Mouse (Mus musculus) macrophage (primary cell): ENCODE measurements around the gene Ccdc163. TPM values are rescaled to one million over a fixed set of nuclear protein-coding genes. Genes with fewer than 3 reads are reported as not detected.

Experiments
- H3K27ac ChIP-seq: fragments of 350-480 bp; formaldehyde crosslinking; 2 replicates; pipeline ENCODE4 v1.9.0; 2021
- H3K36me3 ChIP-seq: fragments of 350-480 bp; formaldehyde crosslinking; 2 replicates; pipeline ENCODE4 v1.9.0; 2021; ENCODE audit errors: inconsistent target
- H3K4me3 ChIP-seq: fragments of 350-480 bp; formaldehyde crosslinking; 2 replicates; pipeline ENCODE4 v1.9.0; 2021; ENCODE audit errors: inconsistent target
- H3K79me2 ChIP-seq: fragments of 350-480 bp; formaldehyde crosslinking; 2 replicates; pipeline ENCODE4 v1.9.0; 2021; ENCODE audit errors: inconsistent target
- WGBS: methylation state at CpG from one replicate; pipeline ENCODE4 v1.1.7; 2026; ENCODE audit warnings: inconsistent platforms; ENCODE audit not compliant: missing documents; 5-methylcytosine and 5-hydroxymethylcytosine counted together
- polyA plus RNA-seq: library from polyadenylated mRNA; stranded (reverse); fragments of 250-400 nt; gene quantifications from 3 replicates; pipeline ENCODE4 v1.2.4, GENCODE M21; 2018; ENCODE audit warnings: inconsistent platforms

The Ccdc163 gene
- polyA plus RNA-seq, 1 experiment from 2014 or later, result 10.8 TPM

- no peaks in the 10 kb centered on the region for H3K79me2 ChIP-seq
- WGBS, result 88% methylated on average over 5 of the region's 5 CpGs
- H3K36me3 ChIP-seq, result no peaks in the 10 kb centered on the region
- no peak overlapping the region for H3K27ac ChIP-seq
- H3K4me3 ChIP-seq, result no peak overlapping the region
These were observed 68.1 kb downstream of the Ccdc163 start for GRCm38 (mm10) chr4:116776391-116776790.

- WGBS, result 68% methylated on average over 3 of the region's 3 CpGs
- H3K4me3 ChIP-seq, result no peak overlapping the region
- no peaks in the 10 kb centered on the region for H3K79me2 ChIP-seq
- no peak overlapping the region for H3K27ac ChIP-seq
- no peaks in the 10 kb centered on the region for H3K36me3 ChIP-seq
These were observed 68.8 kb downstream of the Ccdc163 start for GRCm38 (mm10) chr4:116777079-116777478.

GRCm38 (mm10) chr4:116780541-116780940 is 72.2 kb downstream of the Ccdc163 start:
- Histone ChIP-seq H3K36me3 (no peaks in the 10 kb centered on the region), H3K4me3 (no peak overlapping the region), H3K79me2 (no peaks in the 10 kb centered on the region), H3K27ac (no peak overlapping the region)
- 94% methylated on average over 2 of the region's 2 CpGs for WGBS

GRCm38 (mm10) chr4:116781366-116781765 is 73.1 kb downstream of the Ccdc163 start:
- Histone ChIP-seq H3K36me3 (no peaks in the 10 kb centered on the region), H3K79me2 (no peaks in the 10 kb centered on the region), H3K27ac (no peak overlapping the region), H3K4me3 (no peak overlapping the region)
- 45% methylated on average over 2 of the region's 2 CpGs for WGBS

GRCm38 (mm10) chr4:116782171-116782570 is 73.9 kb downstream of the Ccdc163 start:
- Histone ChIP-seq H3K27ac (no peak overlapping the region), H3K36me3 (no peaks in the 10 kb centered on the region), H3K4me3 (no peak overlapping the region), H3K79me2 (no peaks in the 10 kb centered on the region)
- WGBS, result 96% methylated on average over 8 of the region's 8 CpGs

- Histone ChIP-seq H3K79me2 (no peaks in the 10 kb centered on the region), H3K4me3 (no peak overlapping the region), H3K27ac (no peak overlapping the region), H3K36me3 (no peaks in the 10 kb centered on the region)
- WGBS, result 100% methylated on average over 1 of the region's 1 CpGs
These were observed 78.3 kb downstream of the Ccdc163 start for GRCm38 (mm10) chr4:116786587-116786986.

GRCm38 (mm10) chr4:116787985-116788760 is 79.9 kb downstream of the Ccdc163 start:
- WGBS, result 1% methylated on average over 7 of the region's 7 CpGs
- peak overlapping the region; percentile 92 for H3K27ac ChIP-seq
- no peaks in the 10 kb centered on the region for H3K79me2 ChIP-seq
- H3K36me3 ChIP-seq, result no peaks in the 10 kb centered on the region
- no peak overlapping the region for H3K4me3 ChIP-seq

- no peaks in the 10 kb centered on the region for H3K36me3 ChIP-seq
- no peak overlapping the region for H3K4me3 ChIP-seq
- H3K79me2 ChIP-seq, result no peaks in the 10 kb centered on the region
- H3K27ac ChIP-seq, result peak overlapping the region; percentile 92
- WGBS, result 12% methylated on average over 3 of the region's 3 CpGs
These were observed 80.6 kb downstream of the Ccdc163 start for GRCm38 (mm10) chr4:116788956-116789355.

GRCm38 (mm10) chr4:116792453-116792852 is 84.1 kb downstream of the Ccdc163 start:
- WGBS, result 97% methylated on average over 8 of the region's 8 CpGs
- no peaks in the 10 kb centered on the region for H3K36me3 ChIP-seq
- no peak overlapping the region for H3K27ac ChIP-seq
- H3K79me2 ChIP-seq, result no peaks in the 10 kb centered on the region
- H3K4me3 ChIP-seq, result no peak overlapping the region

GRCm38 (mm10) chr4:116794273-116794672 is 86.0 kb downstream of the Ccdc163 start:
- no peaks in the 10 kb centered on the region for H3K79me2 ChIP-seq
- H3K36me3 ChIP-seq, result no peaks in the 10 kb centered on the region
- 73% methylated on average over 2 of the region's 2 CpGs for WGBS
- no peak overlapping the region for H3K27ac ChIP-seq
- H3K4me3 ChIP-seq, result no peak overlapping the region

GRCm38 (mm10) chr4:116796442-116797110 is 88.3 kb downstream of the Ccdc163 start:
- no peak overlapping the region for H3K27ac ChIP-seq
- no peak overlapping the region for H3K4me3 ChIP-seq
- H3K79me2 ChIP-seq, result no peaks in the 10 kb centered on the region
- 91% methylated on average over 1 of the region's 1 CpGs for WGBS
- H3K36me3 ChIP-seq, result peaks cover 6% of the 10 kb centered on the region; the same call in 1 of the 2 replicates

GRCm38 (mm10) chr4:116799901-116800300 is 91.6 kb downstream of the Ccdc163 start:
- Histone ChIP-seq H3K36me3 (peaks cover 39% of the 10 kb centered on the region), H3K79me2 (no peaks in the 10 kb centered on the region), H3K4me3 (no peak overlapping the region), H3K27ac (no peak overlapping the region)
- WGBS, result 42% methylated on average over 5 of the region's 5 CpGs
